Mouse (Mus musculus) kidney, adult 11 months (tissue): Measurements from ENCODE around the gene Plac9b.
"Not testable (repeated sequence)": the region's sequence is repeated elsewhere in the genome, so short reads cannot be mapped to it uniquely, and the experiment has no call there.

Experiments used
- DNase-seq: peaks from one replicate; pipeline ENCODE4 v3.0.0; 2022

The Plac9b gene

GRCm38 (mm10) chr14:26182380-26182779 is at the start of gene Plac9b:
Plac9b (minus strand) TSS chr14:26182480.
- DNase-seq, result not testable (repeated sequence)

- DNase-seq, result not testable (repeated sequence)
Measured at GRCm38 (mm10) chr14:26216233-26217000, 34.1 kb upstream of the Plac9b start.

GRCm38 (mm10) chr14:26206926-26207247 is 24.6 kb upstream of the Plac9b start, which contains the start of gene Tmem254b:
Tmem254b (minus strand) TSS chr14:26207041.
- not testable (repeated sequence) for DNase-seq

GRCm38 (mm10) chr14:26206197-26206925 is 24.1 kb upstream of the Plac9b start:
- DNase-seq, result not testable (repeated sequence)

- not testable (repeated sequence) for DNase-seq
Measured at GRCm38 (mm10) chr14:26197851-26198250, 15.6 kb upstream of the Plac9b start.

- DNase-seq, result not testable (repeated sequence)
Measured at GRCm38 (mm10) chr14:26188361-26188760, 6.1 kb upstream of the Plac9b start.

- DNase-seq, result not testable (repeated sequence)
Measured at GRCm38 (mm10) chr14:26186638-26187037, 4.4 kb upstream of the Plac9b start.

GRCm38 (mm10) chr14:26181660-26182059 is 620 bp downstream of the Plac9b start:
- not testable (repeated sequence) for DNase-seq

GRCm38 (mm10) chr14:26175028-26175427 is 7.3 kb downstream of the Plac9b start:
- DNase-seq, result not testable (repeated sequence)

GRCm38 (mm10) chr14:26173955-26174354 is 8.3 kb downstream of the Plac9b start:
- DNase-seq, result not testable (repeated sequence)

GRCm38 (mm10) chr14:26165266-26165665 is 17.0 kb downstream of the Plac9b start:
- DNase-seq, result not testable (repeated sequence)

- DNase-seq, result not testable (repeated sequence)
Measured at GRCm38 (mm10) chr14:26162423-26162822, 19.9 kb downstream of the Plac9b start.

GRCm38 (mm10) chr14:26161156-26161555 is 21.1 kb downstream of the Plac9b start:
- not testable (repeated sequence) for DNase-seq

- DNase-seq, result not testable (repeated sequence)
Measured at GRCm38 (mm10) chr14:26156032-26156431, 26.2 kb downstream of the Plac9b start.

- DNase-seq, result not testable (repeated sequence)
Measured at GRCm38 (mm10) chr14:26147095-26147494, 35.2 kb downstream of the Plac9b start.

- not testable (repeated sequence) for DNase-seq
Measured at GRCm38 (mm10) chr14:26119095-26119494, 63.2 kb downstream of the Plac9b start.

GRCm38 (mm10) chr14:26118550-26119000 is 63.7 kb downstream of the Plac9b start:
- not testable (repeated sequence) for DNase-seq

GRCm38 (mm10) chr14:26118150-26118549 is 64.1 kb downstream of the Plac9b start, which contains the start of gene Duxbl2:
Duxbl2 (plus strand) TSS chr14:26118349.
- DNase-seq, result not testable (repeated sequence)
